In genomic region chr1:129602284-129602683, GRCm38 (mm10) we compare ENCODE assay signal across 35 mouse cellular contexts.
DNase-seq lines count a peak whose midpoint lies in the region; ATAC-seq lines count a peak whose summit lies in the region.
"Had no signal": no experiment of that assay in that cellular context is flagged by ENCODE, and none has a peak within 500 bp of the region (broad histone marks: within the 10 kb centered on the region; RNA-seq: fewer than 3 reads in every experiment).

No protein-coding gene starts in this region.

- DNase-seq in frontal cortex, postnatal 14 days (ENCODE audit: low spot score in 2 of 2), result no peak
- DNase-seq in layer of hippocampus, adult 9-11 months, result peak; percentile 16
- no peak for DNase-seq in layer of hippocampus, postnatal 25 days (ENCODE audit: extremely low spot score in 1 of 2, low spot score in 1 of 2)
- peak; percentile 81 for DNase-seq in brain, adult 2 months (ENCODE audit: low read depth, low spot score)
- DNase-seq in left cerebral cortex, postnatal 25 days (ENCODE audit: low spot score in 2 of 2), result peak; percentile 31 to 84
- no peak for DNase-seq in hindbrain, embryonic 10.5 days (ENCODE audit: low spot score)
- DNase-seq: adrenal gland, adult 2 months; adrenal gland, postnatal 36 days; cerebellum, adult 8-10 months; cerebellum, postnatal 25 days; gastrocnemius, postnatal 14 days; heart, adult 11 months; heart, postnatal 36 days; kidney, adult 8-10 months; kidney, postnatal 4 days; layer of hippocampus, postnatal 36 days; liver; lung, adult 2 months; lung, postnatal 10 days; thymus, postnatal 14 days had no signal

- ATAC-seq in frontal cortex, adult (ENCODE audit: low TSS enrichment), result peak; percentile 96
- ATAC-seq in granulocyte monocyte progenitor cell, adult 5-6 weeks (replicated peaks; ENCODE audit: poor library complexity, severe bottlenecking), result no peak
- ATAC-seq: activated CD4-positive, CD25-positive, alpha-beta regulatory T cell, adult 4 months; intestine, embryonic 16.5 days; midbrain, embryonic 13.5 days had no signal

- intact Hi-C loops in left cerebral cortex, postnatal 25 days (cut with DNase I), result loop anchor here (1.0 kb wide), 1 partner anchor 118 kb away; no protein-coding TSS in a partner anchor

- no peak overlapping the region for H3K4me3 ChIP-seq in hindbrain, embryonic 10.5 days
- H3K4me3 ChIP-seq: embryonic facial prominence, embryonic 10.5 days; embryonic facial prominence, embryonic 15.5 days; forebrain, embryonic 12.5 days; hindbrain, embryonic 13.5 days; midbrain, embryonic 13.5 days; neural tube, embryonic 13.5 days; stomach, embryonic 15.5 days had no signal

- H3K36me3 ChIP-seq in hindbrain, embryonic 10.5 days, result no peaks in the 10 kb centered on the region
- H3K36me3 ChIP-seq: embryonic facial prominence, embryonic 10.5 days; embryonic facial prominence, embryonic 15.5 days; forebrain, embryonic 12.5 days; hindbrain, embryonic 13.5 days; midbrain, embryonic 13.5 days; neural tube, embryonic 13.5 days; stomach, embryonic 15.5 days had no signal

- H3K27me3 ChIP-seq in hindbrain, embryonic 10.5 days (ENCODE audit: insufficient read depth, poor library complexity, severe bottlenecking), result no peaks in the 10 kb centered on the region
- H3K27me3 ChIP-seq: CH12.LX; embryonic facial prominence, embryonic 15.5 days; forebrain, embryonic 12.5 days; hindbrain, embryonic 13.5 days; midbrain, embryonic 13.5 days; neural tube, embryonic 13.5 days; stomach, embryonic 15.5 days had no signal

- H3K4me1 ChIP-seq in hindbrain, embryonic 10.5 days (replicated peaks), result peaks cover 10% of the 10 kb centered on the region
- H3K4me1 ChIP-seq: embryonic facial prominence, embryonic 15.5 days; midbrain, embryonic 13.5 days; neural tube, embryonic 13.5 days; stomach, embryonic 15.5 days had no signal

- no peaks in the 10 kb centered on the region for H3K9me3 ChIP-seq in hindbrain, embryonic 10.5 days
- H3K9me3 ChIP-seq: embryonic facial prominence, embryonic 10.5 days; embryonic facial prominence, embryonic 15.5 days; forebrain, embryonic 12.5 days; hindbrain, embryonic 13.5 days; midbrain, embryonic 13.5 days; neural tube, embryonic 13.5 days; stomach, embryonic 15.5 days had no signal

- H3K27ac ChIP-seq in hindbrain, embryonic 10.5 days, result no peak overlapping the region
- H3K27ac ChIP-seq: embryonic facial prominence, embryonic 10.5 days; embryonic facial prominence, embryonic 15.5 days; forebrain, embryonic 12.5 days; hindbrain, embryonic 13.5 days; kidney, postnatal 0 days; liver, embryonic 14.5 days; macrophage; midbrain, embryonic 13.5 days; neural tube, embryonic 13.5 days; stomach, embryonic 15.5 days had no signal

Comparison
In these comparisons a context has a peak if more than half of its experiments do, and no peak if none do; other contexts are left out.
1. DNase-seq: peak in layer of hippocampus, adult 9-11 months (single experiment), brain, adult 2 months (single experiment) and left cerebral cortex, postnatal 25 days (2 of 2); none in frontal cortex, postnatal 14 days (0 of 2), layer of hippocampus, postnatal 25 days (0 of 2) and hindbrain, embryonic 10.5 days (single experiment).